Mouse (Mus musculus): ENCODE results near the gene Amdhd1.

Gene Amdhd1

DNA sequence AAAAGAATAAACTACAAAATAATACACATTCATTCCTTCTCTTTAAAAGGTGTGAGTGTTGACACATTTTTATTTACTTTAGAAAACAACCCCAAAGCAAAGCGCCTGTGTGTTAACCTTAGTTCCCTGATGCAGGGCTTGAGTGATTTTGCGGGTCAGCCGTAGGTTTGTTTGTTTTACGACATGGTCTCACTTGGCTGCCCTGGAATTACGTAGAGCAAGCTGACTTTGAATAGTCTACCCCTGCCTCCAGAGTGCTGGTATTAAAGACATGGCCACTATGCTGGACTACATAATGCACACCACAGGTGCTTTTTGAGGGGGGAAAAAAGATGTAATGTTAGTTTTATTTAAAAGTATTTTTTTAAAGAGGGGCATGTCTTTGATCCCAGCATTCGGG, 1.0 kb downstream of the Amdhd1 start:
- DNase-seq, result no peak

DNA sequence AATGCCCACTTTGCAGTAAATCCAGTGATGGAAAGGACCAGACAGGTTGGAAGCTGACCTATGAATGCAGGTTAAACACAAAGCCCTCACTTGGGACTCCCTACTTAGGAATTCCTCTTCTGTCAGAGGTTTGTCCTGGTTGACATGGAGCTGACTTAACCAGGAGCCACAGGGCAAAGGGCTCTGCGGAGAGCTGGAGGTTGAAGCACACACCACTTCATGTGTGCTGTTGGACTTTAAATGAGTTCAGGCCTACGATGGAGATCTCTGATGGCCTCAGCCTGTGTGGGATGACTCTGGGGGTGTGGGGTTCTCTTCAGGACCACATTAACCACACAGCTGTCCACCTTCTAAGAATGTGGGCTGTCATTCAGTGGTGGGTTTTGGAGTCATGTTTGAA, 1.5 kb downstream of the Amdhd1 start:
- DNase-seq, result no peak

DNA sequence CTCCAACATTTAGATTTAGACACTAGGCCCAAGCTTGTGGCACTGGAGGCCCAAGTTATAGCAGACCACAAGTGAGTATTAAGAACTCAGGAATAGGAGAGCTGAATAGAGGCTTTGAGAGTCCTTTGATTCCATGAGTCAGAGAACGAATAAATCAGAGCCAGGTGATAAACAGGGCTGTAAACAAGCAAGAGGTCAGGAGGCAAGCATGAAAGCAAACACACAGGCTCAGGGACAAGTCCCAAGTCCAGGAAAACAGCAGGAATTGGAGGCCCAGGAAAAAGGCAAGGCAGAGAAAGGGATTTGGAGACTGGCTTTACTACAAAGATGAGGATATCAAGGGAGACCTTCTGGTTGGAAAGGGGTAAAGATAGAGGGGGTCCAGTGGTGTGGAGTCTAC, 14.5 kb downstream of the Amdhd1 start:
- DNase-seq, result no peak

DNA sequence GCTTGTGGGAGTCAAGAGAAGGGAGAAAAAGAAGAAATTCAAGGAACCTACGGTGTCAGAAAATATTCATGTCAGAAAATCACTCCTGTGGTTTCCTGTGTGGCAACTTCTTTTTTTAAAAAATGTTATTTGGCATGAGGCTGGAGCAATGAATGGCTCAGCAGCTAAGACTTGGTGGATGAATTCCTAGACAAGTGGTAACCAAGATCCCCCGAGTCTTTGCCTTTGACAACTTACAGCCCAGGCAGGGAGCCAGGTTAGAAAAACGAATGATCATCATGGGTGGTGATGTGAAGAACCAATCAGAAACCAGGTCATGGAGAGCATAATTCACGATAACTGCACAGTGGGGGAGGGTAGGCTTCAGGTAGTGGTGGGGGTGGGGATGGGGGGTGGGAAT, 18.8 kb downstream of the Amdhd1 start:
- no peak for DNase-seq

DNA sequence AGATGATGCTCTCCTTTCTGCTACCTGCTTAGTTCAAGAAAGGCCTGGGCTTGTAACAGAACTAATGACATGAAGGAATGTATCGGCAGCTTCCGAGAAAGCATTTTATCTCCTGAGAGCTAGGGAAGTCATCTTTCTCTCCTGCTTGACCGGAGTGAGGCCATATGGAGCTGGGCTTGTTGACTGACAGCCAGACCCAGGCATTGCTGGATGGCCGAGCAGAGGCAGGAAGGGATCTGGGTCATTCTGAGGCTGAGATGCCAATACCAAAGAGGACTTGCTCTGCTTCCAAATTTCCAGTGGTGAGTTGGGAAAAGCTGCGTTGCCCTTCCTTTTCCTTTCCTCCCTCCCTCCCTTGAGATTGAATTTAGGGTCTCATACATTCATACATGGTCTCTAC, 20.1 kb downstream of the Amdhd1 start:
- no peak for DNase-seq

DNA sequence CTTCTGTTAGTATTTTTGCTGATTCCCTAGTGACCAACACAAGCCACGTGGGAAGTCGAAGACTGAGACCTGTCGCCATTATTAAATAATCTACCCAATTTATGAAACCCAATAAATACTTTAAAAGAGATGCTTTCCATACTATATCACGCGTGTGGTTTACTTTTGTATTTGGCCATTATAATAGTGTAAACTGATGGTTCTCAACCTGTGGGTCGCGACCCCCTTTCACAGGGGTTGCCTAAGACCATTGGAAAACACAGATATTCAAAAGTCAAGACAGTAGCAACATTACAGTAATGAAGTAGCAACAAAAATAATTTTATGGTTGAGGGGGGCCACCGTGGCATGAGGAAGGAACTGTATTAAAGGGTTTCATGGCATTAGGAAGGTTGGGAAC, 20.7 kb downstream of the Amdhd1 start:
- DNase-seq, result no peak

DNA sequence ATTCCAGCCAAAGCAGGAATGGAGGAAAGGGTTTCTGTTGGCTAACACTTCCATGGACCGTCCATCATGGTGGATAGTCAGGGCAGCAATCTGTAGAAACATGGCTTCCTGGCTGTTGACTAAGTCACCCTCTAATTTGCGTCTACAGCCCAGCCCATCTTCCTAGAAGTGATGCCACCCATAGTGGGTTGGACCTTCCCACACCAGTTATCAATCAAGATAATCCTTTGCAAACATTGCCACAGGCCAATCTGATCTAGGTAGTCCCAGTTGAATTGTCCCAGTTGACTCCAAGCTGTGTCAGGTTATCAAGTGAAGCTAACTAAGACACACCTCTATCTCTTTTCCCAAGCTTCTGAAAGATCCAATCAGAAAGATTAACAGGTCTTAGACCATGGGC, 21.2 kb downstream of the Amdhd1 start:
- no peak for DNase-seq

DNA sequence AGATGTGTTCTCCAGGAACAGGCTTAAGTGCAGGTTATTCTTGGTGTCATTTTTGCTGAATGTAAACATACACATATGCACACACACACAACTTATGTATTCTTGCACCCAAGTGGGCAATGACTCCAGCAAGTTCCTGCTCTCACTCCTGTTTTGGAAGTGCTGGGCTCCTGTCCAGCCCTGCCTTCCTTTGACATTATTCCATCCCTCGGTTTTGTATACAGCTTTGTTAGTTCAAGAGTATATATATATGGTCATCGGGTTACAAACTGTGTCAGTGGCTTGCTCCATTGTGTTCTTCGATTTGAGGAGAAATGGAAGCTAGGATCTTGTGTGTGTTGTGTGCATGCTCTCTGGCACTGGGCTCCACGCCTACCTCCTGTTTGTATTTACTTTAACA, 21.6 kb downstream of the Amdhd1 start:
- no peak for DNase-seq

DNA sequence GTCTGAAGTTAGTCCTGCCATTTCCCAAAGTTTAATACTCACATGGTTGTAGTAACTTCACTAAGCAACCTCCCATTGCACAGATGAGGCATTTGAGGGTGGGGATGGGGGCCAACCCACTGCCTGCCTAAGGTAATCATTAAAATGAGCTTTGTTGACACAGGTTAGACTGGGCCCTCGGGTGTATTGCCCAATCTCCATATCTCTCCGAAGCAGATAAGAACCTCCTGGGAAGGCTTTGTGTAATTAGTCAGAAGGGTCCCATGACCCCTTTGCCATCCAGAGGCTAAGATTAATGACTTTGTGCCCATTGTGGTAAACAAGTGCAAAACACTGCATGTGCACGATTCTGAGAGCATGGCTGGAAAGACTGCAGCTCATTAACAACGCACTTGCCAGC, 22.1 kb downstream of the Amdhd1 start:
- no peak for DNase-seq

DNA sequence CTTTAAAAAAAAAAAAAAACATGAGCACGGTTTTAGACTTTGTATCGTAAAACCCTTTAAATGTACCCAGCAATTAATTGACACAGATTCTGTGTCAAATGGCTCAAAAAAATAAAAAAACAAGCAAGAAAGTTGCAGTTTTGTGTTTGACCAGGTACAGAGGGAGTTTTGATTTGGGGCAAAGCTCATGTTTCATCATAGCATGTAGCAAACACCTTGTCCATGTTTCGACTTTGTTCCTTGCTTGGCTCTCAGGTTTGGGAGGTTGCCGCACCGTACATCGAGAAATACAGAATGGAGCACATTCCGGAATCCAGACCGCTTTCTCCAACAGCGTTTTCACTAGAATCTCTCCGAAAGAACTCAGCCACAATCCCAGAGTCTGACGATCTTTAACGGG, 23.9 kb downstream of the Amdhd1 start:
- DNase-seq, result no peak

DNA sequence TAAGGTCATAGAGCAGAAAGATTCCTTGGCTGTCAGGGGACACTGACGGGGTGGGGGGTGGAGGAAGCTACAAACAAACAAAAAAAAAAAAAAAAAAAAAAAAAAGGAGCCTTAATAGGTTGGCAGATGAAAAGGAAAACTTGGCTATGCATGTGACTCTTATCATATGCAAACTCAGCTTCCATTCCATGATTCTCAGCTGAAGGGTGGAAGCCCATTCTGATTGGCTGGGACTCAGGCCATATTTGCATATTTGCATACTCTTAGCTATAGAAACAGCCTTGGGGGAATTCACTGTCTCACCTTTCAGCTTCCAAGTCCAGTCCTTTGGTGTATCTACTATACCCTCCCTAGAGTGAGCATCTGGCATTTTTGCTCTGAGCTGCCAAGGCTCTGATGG, 24.4 kb downstream of the Amdhd1 start:
- DNase-seq, result no peak

DNA sequence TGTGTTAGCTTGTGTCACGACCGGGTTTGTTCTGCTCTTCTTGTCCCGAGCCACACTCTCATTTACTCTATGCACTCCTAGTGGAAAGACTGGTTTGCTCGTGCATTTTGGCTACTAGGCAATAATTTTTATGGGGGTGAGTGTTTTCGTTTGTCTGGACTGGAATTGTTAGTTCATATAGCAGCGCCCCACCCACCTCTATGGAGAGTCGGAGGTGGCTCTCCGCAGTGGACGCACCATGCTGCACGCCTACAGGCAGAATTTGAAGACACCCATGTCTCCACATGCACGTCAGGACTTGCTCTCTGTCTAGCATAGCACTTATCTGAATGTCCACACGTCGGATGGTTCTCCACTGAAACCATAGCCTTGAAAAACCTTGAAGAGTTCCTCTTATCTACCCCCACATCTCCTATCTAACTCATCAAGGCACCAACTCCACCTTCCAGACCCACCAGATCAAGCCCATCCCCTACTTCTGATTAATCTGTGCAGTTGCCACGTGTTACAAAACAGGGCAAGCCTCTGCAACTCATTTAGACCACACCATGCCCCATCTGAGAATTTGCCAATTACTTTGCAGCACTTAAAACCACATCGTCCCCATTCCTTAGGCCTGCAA, 30.2 kb downstream of the Amdhd1 start:
- no peak for DNase-seq

DNA sequence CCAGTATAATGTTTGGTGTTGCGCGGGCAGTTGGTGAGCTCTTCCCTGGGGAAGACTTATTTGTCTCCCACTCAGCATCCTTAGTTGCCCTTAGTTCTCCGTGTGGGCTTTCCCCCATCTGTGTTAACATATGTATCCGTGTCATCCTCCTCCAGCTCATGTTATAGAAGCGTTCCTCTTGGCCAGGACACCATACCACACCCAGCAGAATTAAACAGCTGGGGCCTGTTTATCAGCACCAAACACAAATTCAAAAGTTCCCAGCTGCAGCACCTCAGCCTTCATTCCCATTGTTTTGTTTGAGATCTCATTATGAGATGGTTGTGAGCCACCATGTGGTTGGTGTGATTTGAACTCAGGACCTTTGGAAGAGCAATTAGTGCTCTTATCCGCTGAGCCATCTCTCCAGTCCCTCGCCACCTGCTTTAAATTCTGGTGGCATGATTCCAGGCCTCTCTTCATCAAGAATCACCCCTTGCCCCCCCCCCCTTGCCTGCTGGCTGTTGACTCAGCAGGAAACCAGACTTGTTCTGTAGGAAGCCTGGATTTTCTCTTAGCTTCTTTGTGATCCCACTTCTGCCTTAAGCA, 31.4 kb downstream of the Amdhd1 start:
- no peak for DNase-seq

DNA sequence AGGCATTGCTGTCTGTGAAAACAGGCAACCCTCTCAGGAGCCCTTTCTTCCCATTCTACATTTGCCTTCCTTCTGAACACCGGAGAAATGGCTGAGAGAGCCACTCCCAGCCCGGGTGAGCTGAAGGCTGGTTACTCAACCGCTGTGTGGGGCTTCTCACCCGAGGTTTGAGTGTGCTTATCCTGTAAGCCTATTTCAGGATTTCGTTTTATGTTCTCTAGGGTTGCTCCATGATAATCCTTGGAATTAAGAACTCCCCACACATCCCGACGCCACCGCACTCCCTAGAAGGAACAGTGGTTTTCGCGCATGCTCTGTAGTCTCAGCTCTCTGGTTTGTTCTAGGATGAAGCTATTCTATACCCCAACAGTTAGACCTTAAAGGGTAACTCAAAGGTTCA, 38.5 kb downstream of the Amdhd1 start:
- no peak for DNase-seq

DNA sequence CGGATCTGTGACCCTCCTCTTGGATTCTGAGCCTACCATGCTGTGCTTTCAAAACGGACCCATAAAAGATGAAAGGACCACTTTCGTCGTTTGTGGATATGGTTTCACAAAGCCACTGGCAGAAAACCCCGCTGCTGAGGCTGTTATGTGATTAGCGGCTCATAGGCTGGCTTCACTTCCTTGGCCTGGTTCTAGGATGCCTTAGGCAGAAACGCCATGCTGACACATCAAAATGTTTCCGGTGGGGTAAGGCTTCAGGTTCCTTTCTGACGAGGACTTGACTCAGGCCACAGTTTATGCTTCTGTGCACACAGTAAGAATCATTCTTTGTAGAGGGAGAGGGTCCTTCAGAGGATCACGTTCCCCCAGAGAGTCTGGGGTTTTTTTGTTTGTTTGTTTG, 39.0 kb downstream of the Amdhd1 start:
- DNase-seq, result no peak

DNA sequence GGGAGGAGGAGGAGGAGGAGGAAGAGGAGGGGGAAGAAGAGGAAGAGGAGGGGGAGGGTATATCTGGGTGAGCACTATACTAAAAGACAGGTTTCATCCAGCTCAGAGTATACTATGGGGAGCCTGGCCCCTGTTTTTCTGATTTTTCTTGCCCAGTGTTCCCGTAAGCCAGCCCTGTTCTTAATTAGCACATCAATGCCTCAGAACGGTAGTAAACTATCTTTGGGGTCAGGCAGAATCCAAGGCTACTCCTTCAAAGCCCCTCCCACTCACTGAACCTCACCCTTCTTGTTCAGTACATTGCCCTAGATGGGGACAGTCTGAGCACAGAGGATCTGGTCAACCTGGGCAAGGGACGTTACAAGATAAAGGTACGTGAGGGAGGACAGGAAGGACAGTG, 49.4 kb downstream of the Amdhd1 start:
- no peak for DNase-seq

DNA sequence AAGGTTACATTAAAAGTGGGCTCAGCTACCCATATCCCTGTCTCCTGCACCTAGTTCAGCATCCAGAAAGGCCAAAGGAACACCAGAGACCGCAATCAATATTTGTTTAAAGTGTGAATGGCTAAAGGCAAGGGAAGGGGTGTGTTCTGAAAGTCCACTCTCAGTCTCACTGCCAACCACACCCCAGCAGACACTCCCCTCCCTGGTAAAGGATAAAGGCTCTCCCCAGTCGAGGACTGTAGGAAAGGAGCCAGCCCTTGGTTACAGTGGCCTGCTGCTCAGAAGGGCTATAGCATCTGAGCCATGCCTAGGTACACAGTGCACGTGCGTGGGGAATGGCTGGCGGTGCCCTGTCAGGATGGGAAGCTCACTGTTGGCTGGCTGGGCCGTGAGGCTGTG, 51.0 kb downstream of the Amdhd1 start:
- DNase-seq, result no peak

DNA sequence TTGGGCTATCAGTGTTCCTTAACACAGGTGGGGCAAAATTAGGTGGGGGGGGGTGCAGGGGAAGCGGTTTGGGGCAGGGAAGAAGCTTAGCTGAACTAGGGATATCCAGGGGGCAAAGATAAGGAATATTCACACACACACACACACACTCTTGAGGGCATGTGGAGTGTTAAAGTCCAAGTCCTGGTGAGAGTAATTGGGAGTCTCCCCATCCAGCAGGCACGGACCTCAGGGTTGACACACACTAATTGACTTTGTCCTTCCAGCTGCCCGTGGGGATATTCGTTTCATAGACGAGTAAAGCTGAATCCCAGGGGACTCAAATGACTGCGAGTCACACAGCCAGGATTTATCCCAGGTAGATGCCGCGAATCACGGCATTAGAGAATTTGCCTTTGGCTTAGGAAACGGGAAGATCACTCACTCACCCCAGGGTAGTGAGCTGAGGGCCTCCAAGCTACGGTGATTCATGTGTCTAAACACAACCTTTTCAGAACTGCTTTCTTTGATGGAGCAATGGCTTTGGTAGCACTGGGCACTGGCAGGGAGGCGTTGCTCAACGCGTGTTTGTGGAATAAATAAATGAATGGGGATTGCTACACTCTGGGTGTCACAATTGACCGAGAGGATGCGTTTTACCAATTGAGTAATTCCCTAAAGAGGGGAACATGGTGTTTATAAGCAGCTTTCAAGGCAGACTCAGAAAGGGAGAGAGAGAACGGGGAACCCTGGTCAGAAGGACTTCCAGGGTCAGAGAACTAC, 51.6 kb downstream of the Amdhd1 start, which contains the start of gene Hal:
Hal (plus strand) TSS at position 703 of the 762 bp plus-strand sequence.
- no peak for DNase-seq

DNA sequence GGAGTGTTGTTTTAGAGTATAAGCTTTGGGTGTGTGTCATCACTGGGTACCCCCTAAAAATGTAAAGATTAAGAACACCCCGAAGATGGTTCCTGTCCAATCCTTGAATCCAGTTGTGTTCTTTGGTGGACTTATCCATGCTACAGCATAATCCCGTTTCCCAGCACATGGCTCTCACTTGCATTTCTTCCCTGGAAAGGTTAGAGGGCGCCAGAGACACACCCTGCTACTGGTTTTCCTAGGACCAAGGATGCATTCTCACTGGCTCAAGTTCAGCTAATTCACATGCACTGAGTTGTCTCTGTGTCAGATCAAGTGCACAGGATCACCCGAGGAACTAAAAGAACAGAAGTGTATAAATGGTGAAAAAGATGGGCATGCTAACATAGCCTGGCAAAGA, 53.2 kb downstream of the Amdhd1 start:
- DNase-seq, result no peak

DNA sequence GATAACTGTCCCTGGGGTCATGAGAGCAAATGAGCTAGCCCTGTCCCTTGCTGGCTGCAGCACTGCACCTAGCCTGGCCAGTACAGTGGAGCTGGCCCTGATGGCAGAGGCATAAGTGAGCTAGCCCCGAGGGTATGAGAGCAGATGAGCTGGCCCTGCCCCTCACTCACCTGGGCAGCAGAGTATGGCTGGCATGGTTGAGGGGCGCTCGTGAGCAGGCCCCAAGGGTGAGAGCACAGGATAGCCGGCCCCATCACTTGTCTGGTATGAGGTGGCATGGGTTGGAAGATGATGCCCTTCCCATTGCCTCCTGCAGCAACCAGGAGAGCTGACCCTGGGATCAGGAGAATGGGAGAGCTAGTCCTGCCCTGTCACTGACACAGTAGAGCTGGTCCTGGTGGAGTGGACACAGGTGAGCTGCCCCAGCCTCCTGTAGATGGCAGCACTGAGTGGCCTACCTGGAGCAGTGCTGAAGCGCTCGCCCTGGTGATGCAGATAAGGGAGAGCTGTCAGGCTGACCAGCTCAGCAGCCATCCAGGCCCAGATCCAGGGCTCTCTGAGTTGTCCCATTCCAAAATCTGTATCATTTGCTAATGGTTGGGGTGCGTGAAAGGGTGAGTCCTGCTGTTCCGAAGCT, 54.7 kb downstream of the Amdhd1 start:
- peak; percentile 13 to 24 for DNase-seq

DNA sequence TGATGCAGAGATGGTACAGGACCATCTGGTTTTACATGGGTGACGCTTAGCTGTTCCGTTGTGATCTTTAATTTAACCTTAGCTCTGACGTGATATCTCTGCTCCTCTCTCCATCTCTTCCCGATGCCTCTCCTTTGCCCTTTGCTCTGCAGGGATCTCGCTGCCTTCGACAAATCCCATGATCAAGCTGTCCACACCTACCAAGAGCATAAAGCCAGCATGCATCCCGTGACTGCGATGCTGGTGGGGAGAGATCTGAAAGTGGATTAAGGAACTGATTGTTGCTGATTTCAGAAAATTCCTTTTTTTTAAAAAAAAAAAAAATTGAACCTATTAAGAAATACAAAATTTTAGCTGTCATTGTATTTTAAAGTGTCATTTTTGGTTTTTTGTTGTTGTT, 55.3 kb downstream of the Amdhd1 start:
- no peak for DNase-seq
